Mouse (Mus musculus): Measurements from ENCODE around the gene Hist1h2bc.
"Not testable (repeated sequence)": the region's sequence is repeated elsewhere in the genome, so short reads cannot be mapped to it uniquely, and the experiment has no call there.

Gene Hist1h2bc

DNA sequence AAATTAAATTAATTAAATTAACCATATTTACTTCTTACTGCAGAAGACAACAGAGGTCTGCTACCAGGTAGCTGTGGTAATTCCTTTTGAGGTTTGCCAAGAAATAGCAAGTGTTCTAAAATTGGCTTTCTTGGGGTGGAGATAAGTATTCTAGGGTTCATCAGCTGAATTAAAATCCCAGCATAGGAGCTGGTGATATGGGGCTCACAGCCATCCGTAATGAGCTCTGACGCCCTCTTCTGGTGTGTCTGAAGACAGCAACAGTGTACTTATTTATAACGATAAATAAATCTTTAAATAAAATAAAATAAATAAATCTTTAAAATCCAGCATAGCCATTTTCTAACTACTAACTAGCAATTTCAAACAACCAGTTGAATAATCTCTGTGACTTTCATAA is 15.8 kb downstream of the Hist1h2bc start:
- DNase-seq (ENCODE audit: low spot score in 2 of 2) = no peak

GRCm38 (mm10) chr13:23700786-23701520 is 17.0 kb downstream of the Hist1h2bc start:
- DNase-seq (ENCODE audit: low spot score in 2 of 2) = peak; percentile 83 to 84

DNA sequence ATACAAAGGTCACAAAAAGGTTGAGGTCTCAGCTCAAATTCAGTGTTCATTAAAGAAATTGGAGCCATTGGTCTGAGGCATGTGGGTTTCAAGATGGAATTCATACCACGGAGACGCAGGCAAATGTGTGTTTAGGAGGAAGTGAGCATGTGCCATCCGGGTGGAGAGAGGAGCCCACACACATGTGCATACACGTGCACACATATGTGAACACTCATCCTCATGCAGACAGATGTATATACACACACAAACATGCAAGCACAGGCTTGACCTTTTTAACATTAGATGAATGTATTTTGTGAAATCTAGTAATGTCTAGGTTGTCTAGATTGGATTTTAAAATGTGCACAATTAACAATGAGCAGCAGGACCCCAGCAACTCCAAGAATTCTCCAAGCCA is 18.2 kb downstream of the Hist1h2bc start:
- no peak for DNase-seq (ENCODE audit: low spot score in 2 of 2)

DNA sequence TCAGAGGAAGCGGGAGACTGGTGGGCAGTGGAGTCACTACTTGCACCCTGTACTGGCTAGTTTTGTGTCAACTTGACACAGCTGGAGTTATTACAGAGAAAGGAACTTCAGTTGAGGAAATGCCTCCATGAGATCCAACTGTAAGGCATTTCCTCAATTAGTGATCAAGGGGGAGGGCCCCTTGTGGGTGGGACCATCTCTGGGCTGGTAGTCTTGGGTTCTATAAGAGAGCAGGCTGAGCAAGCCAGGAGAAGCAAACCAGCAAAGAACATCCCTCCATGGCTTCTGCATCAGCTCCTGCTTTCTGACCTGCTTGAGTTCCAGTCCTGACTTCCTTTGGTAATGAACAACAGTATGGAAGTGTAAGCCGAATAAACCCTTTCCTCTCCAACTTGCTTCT is 18.8 kb downstream of the Hist1h2bc start:
- not testable (repeated sequence) for DNase-seq (ENCODE audit: low spot score in 2 of 2)

- DNase-seq (ENCODE audit: low spot score in 2 of 2) = no peak
Observed at GRCm38 (mm10) chr13:23705751-23706356, 21.9 kb downstream of the Hist1h2bc start.

- DNase-seq (ENCODE audit: low spot score in 2 of 2) = no peak
Observed at GRCm38 (mm10) chr13:23706771-23707170, 22.8 kb downstream of the Hist1h2bc start.

DNA sequence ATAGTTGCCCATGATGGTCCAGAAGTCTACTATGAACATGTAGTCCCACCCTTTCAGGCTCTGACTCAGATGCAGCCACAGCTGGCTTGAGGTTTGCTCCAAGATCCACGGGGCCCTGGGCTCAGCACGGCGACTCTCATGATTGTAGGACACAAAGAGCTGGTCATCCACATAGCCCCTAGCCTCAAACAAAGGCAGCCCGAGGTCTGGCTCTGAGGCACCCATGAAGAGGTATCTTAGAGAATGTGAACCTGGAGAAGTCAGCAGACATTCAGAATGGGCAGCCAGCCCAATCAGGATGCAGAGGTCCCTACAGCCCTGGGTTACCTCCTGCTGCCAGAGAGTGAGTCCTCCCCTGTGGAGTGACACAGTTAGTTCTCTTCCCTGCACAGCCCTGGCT is 24.0 kb downstream of the Hist1h2bc start:
- DNase-seq (ENCODE audit: low spot score in 2 of 2) = no peak

GRCm38 (mm10) chr13:23708654-23709053 is 24.7 kb downstream of the Hist1h2bc start:
- no peak for DNase-seq (ENCODE audit: low spot score in 2 of 2)

GRCm38 (mm10) chr13:23709714-23710373 is 25.8 kb downstream of the Hist1h2bc start:
- peak in 1 of 2 experiments; percentile 11 for DNase-seq (ENCODE audit: low spot score in 2 of 2)

DNA sequence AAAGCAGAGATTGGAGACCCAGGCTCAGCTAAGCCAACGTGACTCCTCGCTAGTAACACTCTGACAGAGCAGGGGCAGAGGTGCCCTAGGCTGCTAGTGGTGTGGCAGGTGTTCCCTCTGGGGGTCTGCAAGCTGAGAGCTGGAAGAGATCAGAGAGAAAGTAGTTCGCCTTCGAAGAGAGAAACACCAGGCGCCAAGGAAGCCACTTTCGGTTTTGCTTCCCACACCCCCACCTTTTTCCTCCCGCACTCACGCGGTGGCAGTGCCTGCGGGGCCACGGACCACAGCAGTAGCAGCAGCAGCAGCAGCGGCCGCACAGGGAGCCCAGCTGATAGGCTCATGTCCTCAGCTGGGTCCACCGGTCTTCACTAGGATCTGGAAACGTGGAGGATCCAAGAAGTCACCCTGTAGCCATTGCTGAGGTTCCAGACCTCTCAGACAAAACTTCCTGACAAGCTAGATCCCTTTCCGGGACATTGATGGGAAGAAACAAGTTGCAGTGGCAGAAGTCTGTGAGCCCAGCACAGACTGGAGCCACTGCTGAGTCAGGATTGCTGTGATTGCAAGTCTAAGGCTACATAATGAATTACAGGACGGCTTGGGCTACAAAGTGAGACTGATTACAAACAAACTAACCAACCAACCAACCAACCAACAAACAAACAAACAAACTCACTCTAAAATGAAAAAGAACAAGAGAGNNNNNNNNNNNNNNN is 26.5 kb downstream of the Hist1h2bc start, which contains the start of gene Hfe:
Gene Hfe (minus strand): TSS at position 481 of the 716 bp plus-strand sequence.
- peak; percentile 62 to 63 for DNase-seq (ENCODE audit: low spot score in 2 of 2)

GRCm38 (mm10) chr13:23716261-23717042 is 32.5 kb downstream of the Hist1h2bc start:
- no peak for DNase-seq (ENCODE audit: low spot score in 2 of 2)

- no peak for DNase-seq (ENCODE audit: low spot score in 2 of 2)
Observed at GRCm38 (mm10) chr13:23717176-23717575, 33.2 kb downstream of the Hist1h2bc start.

DNA sequence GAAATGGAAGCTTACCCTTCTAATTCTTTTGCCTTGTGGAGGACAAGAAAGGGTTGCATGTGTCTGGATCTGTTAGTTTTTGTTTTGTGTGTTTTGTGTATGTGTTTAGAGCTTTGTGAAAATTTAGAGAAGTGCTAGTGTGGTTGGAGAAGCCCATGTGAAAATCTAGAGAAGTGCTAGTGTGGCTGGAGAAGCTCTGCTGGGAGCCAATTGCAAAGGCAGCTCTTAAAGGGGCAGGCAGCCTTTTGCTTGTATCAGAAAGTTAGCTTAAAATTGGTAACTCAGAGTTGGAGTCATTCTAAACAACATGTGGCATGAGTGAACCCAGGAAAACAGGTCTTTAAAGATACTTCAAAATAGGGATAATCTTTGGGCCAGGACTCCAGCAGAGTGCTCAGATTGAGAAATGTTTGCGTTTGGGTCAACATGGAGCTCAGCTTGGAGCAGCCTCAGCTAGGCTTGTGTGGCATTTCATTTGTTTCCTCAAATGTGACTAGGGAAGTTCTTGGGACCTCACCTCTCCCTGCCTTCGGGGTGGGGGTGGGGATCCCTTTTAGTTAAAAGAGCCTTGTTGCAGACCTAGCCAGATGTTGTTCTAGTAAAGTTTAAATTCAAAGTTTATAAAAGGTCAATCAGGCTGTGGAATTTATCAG is 33.7 kb downstream of the Hist1h2bc start:
- DNase-seq (ENCODE audit: low spot score in 2 of 2) = not testable (repeated sequence)

DNA sequence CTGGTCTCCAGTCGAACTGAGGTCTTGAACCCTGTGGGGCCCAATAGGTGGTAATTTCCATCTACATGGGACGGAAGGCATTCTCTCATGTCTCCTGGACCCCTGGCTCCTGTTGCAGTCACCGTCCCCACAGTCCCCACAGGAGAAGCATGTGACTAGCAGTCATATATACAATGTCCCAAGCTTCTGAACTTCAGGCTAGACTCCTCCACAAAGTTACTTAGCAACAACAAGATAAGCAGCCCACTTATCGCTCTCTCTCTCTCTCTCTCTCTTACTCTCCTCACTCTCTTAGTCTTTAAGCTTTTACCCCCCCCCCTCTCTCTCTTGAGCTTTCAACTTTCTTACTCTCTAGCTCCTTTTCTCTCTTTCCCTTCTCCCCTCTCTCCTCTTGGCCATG is 40.2 kb downstream of the Hist1h2bc start:
- DNase-seq (ENCODE audit: low spot score in 2 of 2) = no peak

DNA sequence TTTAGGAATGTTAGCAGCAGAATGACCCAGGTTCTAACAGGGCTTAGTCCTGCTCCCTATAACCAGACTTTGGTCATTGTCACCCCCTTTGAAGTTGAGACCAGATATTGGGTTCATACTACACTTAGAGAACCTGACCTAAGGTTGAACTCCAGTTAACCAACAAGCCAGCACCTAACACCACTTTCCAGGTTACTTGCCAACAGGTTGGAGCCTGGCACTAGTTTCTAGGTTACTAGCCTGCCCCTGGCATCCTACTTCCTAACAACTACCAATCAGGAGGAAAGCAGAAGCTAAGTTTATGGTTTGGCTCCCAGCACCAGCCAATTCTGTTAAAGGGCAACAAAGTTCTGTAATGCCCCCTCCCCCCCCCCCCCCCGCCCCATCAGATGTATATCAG is 41.2 kb downstream of the Hist1h2bc start:
- no peak for DNase-seq (ENCODE audit: low spot score in 2 of 2)

DNA sequence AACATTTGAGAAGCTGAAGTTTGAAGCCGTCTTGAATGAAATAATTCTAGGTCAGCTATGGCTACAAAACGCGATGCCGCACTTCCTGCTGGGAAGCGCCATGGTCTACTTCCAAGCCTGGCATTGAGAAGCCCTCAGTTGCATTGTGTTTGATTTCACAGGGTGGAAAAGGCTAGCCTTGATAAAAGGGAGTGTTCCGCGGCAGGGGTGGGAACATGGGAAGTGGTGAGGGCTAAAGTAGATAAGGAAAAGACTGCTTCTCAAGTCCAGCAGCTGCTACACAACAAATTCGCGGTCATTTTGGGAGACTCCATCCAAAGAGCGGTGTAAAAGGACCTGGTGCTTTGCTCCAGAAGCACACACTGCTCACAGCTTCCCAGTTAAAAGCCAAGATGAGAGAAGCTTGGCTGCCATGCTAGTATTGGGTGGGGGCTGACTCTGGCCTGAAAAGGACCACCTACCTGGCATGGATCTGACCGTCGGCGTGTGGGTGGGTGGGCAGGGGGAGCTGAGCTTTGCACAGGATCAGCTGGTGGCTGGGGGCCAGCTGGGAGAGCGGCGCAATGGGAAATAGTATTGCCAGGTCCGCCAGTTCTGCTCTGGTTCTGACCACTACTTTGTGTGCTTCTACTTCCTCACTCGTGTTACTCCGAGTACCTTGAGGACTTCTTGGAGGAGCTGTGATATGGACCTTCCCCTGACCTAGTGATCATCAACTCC is 44.6 kb downstream of the Hist1h2bc start:
- no peak for DNase-seq (ENCODE audit: low spot score in 2 of 2)

DNA sequence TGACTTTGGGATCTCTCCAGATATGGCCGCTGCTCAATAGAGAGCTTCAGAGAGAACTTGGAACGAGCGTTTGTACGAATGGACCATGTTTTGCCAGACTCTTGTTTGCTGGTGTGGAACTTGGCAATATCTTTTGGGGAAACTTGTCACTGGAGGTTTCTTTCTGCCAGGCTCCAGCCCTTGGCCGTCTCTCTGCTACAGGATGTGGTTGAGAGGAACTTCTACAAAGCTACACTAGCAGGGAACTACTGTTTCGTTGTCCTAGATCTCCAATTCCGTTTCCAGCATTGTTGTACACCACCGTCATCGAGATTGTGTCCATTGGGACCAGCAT is 45.2 kb downstream of the Hist1h2bc start:
- DNase-seq (ENCODE audit: low spot score in 2 of 2) = no peak

- DNase-seq (ENCODE audit: low spot score in 2 of 2) = no peak
Observed at GRCm38 (mm10) chr13:23729706-23730105, 45.7 kb downstream of the Hist1h2bc start.

DNA sequence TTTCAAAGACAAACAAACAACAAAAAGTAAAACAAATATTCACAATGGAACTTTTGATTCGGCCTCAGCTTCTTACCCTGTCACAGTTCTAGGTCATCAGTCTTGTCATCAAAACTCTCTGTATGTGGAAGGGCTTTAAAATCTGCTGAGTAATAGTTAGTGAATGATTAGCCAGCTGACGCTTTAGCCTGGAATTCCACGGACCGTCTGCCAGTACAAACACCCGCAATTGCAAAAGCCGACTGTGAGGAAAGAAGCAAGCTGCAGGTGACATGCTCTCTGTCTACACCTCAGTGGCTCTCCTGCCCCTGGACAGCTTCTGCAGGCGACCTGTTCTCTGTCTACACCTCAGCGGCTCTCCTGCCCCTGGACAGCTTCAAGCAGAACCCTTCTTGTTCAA is 46.5 kb downstream of the Hist1h2bc start:
- no peak for DNase-seq (ENCODE audit: low spot score in 2 of 2)

- DNase-seq (ENCODE audit: low spot score in 2 of 2) = peak in 1 of 2 experiments; percentile 42
Observed at GRCm38 (mm10) chr13:23732156-23732804, 48.3 kb downstream of the Hist1h2bc start.
